ENCODE assay signal across 8 mouse cellular contexts in genomic region chrX:138914041-138914776, GRCm38 (mm10). TPM values are rescaled to one million over a fixed set of nuclear protein-coding genes. Genes with fewer than 3 reads are reported as not detected.
DNase-seq lines count a peak whose midpoint lies in the region; ATAC-seq and TF ChIP-seq lines count a peak whose summit lies in the region.

Gene Nrk (plus strand): TSS chrX:138914430.

- no peak for TF ChIP-seq CTCF in E14TG2a.4 (conservative IDR thresholded peaks at IDR 0.05; ENCODE audit: low read length)

- peak within 1 kb of the TSS; percentile 58 for H3K4me2 ChIP-seq in intestine, embryonic 14.5 days (ENCODE audit: low read length)

- H3K4me3 ChIP-seq in E14TG2a.4 (replicated peaks; ENCODE audit: low read length), result peak within 1 kb of the TSS; percentile 70
- H3K4me3 ChIP-seq in intestine, embryonic 14.5 days (ENCODE audit: low read depth, low read length), result peak within 1 kb of the TSS; percentile 42

- ATAC-seq in intestine, embryonic 14.5 days (replicated peaks; ENCODE audit: low FRiP score, low TSS enrichment, low read depth), result peak; percentile 93
- no peak for ATAC-seq in inflammation-experienced regulatory T-cells, adult 6 months

- H3K9ac ChIP-seq in intestine, embryonic 14.5 days (ENCODE audit: low read length), result peak within 1 kb of the TSS; percentile 34

- H3K27me3 ChIP-seq in E14TG2a.4 (ENCODE audit: insufficient read depth, low read length), result peaks cover 25% of the 10 kb centered on the region
- H3K27me3 ChIP-seq in intestine, embryonic 14.5 days (replicated peaks; ENCODE audit: control insufficient read depth, insufficient read depth, low read length), result no peaks in the 10 kb centered on the region

- H3K9me3 ChIP-seq in E14TG2a.4 (ENCODE audit: low read length), result no peaks in the 10 kb centered on the region
- no peaks in the 10 kb centered on the region for H3K9me3 ChIP-seq in intestine, embryonic 14.5 days (ENCODE audit: control insufficient read depth, low read length)

- WGBS in intestine, embryonic 14.5 days, result 21% methylated on average over 40 of the region's 55 CpGs

- no peaks in the 10 kb centered on the region; the same call in 1 of the 2 replicates for H3K4me1 ChIP-seq in E14TG2a.4 (replicated peaks; ENCODE audit: low read depth, low read length)
- H3K4me1 ChIP-seq in intestine, embryonic 14.5 days (replicated peaks; ENCODE audit: control insufficient read depth, insufficient read depth, low read length), result no peaks in the 10 kb centered on the region

- peak within 1 kb of the TSS; percentile 22; the same call in 1 of the 2 replicates for H3K27ac ChIP-seq in intestine, embryonic 14.5 days (ENCODE audit: low read depth)

- peak; percentile 23 for DNase-seq in adrenal gland, postnatal 14 days
- DNase-seq in gastrocnemius, postnatal 10 days, result peak; percentile 70
- DNase-seq in intestine, embryonic 14.5 days (ENCODE audit: low spot score), result peak; percentile 65
- DNase-seq in lung, postnatal 4 days, result peak; percentile 28 to 56
- peak; percentile 72 for DNase-seq in testis, postnatal 10 days (ENCODE audit: low spot score)
- DNase-seq in layer of hippocampus, adult 9-10 months (ENCODE audit: low spot score), result no peak

- no peaks in the 10 kb centered on the region for H3K36me3 ChIP-seq in E14TG2a.4 (ENCODE audit: insufficient read depth, low read length)
- H3K36me3 ChIP-seq in intestine, embryonic 14.5 days (ENCODE audit: control insufficient read depth, insufficient read depth, low read length), result no peaks in the 10 kb centered on the region

RNA-seq across cellular contexts. Expression of gene Nrk, which starts in this region (rescaled TPM):
- 2.4 and 3.0 TPM in 2 replicates for total RNA-seq in adrenal gland, postnatal 14 days (2021)
- 10 to 100 TPM; 72.1 to 72.9 TPM for total RNA-seq in gastrocnemius, postnatal 10 days (2021)
- 17.2 and 19.2 TPM in 2 replicates for polyA plus RNA-seq in intestine, embryonic 14.5 days (2014; fragmentation: Nextera tagmentation; extraction: Ambion mirVana)
- not detected for polyA plus RNA-seq in inflammation-experienced regulatory T-cells, adult 6 months (2017; shearing (Covaris generic))

Comparison
In these comparisons a context has a peak if more than half of its experiments do, and no peak if none do; other contexts are left out.
1. RNA of gene Nrk (total RNA-seq): 72.1 to 72.9 TPM in gastrocnemius, postnatal 10 days; 2.4 to 3.0 TPM in adrenal gland, postnatal 14 days; every median in the first group is over 10 times any median in the second.
2. RNA of gene Nrk (polyA plus RNA-seq): 17.2 to 19.2 TPM in intestine, embryonic 14.5 days; not detected in inflammation-experienced regulatory T-cells, adult 6 months; every median in the first group is over 10 times any median in the second.